Mouse (Mus musculus) cerebellum, adult 11 months (tissue): ENCODE data around the gene Nit2.
"Not testable (repeated sequence)": the region's sequence is repeated elsewhere in the genome, so short reads cannot be mapped to it uniquely, and the experiment has no call there.

Experiments
- DNase-seq: peaks from one replicate; pipeline ENCODE4 v3.0.0; 2022

Gene Nit2

GRCm38 (mm10) chr16:57166611-57167513 is at the start of gene Nit2:
Gene Nit2, minus strand, starts transcription at chr16:57167341.
- DNase-seq: peak; percentile 89

- DNase-seq: no peak
These were observed 48.8 kb upstream of the Nit2 start for GRCm38 (mm10) chr16:57215957-57216356.

- no peak for DNase-seq
These were observed 43.9 kb upstream of the Nit2 start for GRCm38 (mm10) chr16:57211037-57211436.

DNA sequence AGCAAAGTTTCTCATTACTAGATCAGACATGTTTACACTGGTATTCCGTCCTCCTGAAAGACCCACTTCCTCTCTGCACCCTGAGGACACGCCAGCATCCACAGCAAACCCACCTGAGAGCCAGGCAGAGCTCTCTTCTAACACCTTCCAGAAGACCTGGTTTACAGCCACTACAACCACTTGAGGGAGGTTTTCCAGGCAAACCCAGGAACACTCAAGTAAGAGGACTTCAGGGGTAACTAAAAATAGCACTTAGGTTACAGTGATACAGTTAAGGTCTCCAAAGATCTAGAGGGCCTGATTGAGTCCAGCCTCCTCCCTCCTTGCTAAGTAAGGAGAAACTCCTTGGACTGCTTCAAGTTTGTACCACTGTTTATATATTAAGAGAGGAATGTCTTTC is 41.2 kb upstream of the Nit2 start:
- no peak for DNase-seq

DNA sequence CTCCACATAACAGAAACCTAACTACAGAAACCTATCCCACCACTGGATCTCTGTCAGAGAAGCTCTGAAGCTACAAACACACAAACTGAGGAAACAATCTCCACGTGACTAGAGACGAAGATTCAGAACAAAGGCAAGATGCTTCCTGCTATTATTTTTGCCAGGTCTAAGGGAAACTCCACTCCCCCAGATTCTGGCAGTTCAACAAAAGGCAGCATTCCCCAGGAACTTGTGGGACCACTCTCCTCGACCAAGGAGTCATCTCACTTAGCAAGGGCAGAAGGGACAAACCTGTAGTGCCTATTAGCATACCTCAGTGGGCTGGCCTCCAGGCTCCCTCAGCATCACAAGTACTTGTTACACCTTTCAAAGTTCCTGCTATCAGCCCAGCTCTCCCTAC is 30.1 kb upstream of the Nit2 start:
- DNase-seq: no peak

GRCm38 (mm10) chr16:57196590-57196989 is 29.4 kb upstream of the Nit2 start:
- DNase-seq: no peak

- no peak for DNase-seq
These were observed 24.1 kb upstream of the Nit2 start for GRCm38 (mm10) chr16:57191214-57191613.

DNA sequence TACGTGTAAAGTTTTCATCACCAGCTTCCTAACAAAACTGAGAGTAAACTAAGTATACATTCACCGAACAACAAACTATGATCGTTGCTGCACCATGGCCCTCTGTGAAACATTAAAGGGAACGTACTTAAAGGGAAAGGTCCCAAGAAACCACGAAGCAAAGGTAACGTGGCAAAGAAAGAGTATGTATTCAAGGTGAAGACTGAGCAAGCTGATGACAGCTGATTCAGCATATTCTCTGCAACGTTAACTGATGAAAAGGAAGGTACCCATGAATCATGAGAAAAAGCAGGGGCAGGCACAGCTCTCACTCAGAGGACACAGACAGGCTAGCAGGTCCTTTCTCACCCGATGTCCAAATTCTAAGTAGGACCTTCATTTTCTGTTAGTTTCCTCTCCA is 23.2 kb upstream of the Nit2 start:
- no peak for DNase-seq

DNA sequence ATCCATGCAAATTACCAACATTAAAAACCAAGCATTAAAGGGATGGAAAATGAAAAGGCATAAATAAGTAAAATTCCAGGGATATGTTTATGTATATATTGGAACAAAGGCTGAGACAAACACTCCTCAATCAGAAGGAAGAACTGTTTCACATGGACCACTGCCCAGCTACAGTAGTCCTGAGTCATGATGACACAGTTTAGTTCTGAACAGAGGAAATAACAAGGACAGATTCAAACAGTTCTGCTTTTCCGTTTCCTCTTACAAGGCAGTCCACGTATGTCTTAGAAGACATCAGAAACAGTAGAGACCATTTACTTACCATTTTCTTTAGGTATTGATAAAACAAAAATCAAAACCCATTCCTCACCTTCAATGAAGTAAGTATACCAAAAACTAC is 22.4 kb upstream of the Nit2 start:
- DNase-seq: no peak

GRCm38 (mm10) chr16:57186618-57187017 is 19.5 kb upstream of the Nit2 start:
- no peak for DNase-seq

DNA sequence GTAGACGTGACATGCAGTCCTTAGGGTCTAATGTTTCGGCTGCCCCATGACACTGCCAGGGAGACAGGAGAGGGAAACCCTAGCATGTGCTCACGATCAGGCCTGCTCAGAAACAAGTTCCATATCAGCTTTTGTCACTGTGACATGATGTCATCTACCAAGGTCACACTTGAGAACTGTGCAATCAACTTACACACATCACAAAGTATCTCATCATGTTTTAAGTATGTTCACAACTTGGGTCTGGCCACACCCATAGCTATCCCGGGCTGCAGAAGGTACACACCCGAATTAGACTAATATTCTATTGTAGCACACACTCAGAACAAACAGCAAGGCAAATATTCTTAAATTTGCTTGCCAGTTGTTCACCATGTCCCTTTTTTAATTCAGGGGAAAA is 14.9 kb upstream of the Nit2 start:
- no peak for DNase-seq

DNA sequence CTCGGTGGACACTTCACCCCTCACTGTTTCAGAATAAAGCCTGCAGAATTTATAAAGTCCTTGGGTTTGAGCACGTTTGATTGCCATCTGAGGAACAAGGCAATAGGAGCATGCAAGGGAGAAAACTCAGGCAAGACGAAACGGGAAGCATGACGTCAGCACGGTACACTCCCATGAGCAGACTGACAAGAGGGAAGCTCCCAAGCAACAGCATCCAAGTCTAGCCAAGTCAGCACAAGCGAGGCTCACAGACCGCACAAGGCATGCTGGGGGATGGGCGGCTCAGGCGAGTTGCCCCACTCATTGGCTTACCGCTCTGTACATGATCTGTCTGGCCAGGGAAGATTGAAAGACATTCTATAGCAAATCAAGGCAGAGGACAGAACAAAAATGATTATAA is 14.0 kb upstream of the Nit2 start:
- DNase-seq: no peak

- DNase-seq: no peak
These were observed 10.5 kb upstream of the Nit2 start for GRCm38 (mm10) chr16:57177664-57178063.

DNA sequence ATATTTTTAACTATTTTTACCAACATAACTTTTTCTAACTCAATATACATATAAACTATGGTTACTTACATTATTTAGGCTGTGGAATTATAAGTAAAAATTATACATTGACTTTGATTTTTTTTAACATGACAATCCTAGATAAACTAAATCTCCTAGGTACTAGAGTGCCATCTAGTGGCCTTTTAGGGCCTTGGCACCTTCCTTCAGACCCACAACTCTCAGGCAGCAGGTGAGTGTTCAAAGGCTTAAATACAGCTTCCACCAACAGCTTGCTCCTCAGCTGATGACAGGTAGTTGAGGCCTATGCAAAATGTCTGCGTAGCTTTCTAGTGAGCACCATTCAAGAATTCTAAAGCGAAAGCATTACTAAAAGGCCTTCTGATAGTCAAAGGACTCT is 10.1 kb upstream of the Nit2 start:
- DNase-seq: peak; percentile 12

DNA sequence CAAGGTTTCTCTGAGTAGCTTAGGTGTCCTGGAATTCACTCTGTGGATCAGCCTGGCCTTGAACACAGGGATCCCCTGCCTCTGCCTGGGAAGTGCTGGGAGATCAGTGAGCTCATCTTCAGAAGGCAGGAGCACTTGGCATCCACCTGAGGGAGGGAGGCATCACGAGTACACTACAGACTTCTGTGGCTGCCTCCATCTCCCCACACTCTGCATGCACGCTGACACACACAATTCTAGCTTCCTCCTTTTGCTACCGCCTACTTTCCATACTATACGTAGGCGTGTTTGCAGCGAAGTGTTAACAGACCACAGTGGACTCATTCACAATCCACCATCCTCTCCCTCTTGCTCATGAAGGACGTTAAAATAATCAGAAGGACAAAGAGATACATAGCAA is 9.1 kb upstream of the Nit2 start:
- no peak for DNase-seq

DNA sequence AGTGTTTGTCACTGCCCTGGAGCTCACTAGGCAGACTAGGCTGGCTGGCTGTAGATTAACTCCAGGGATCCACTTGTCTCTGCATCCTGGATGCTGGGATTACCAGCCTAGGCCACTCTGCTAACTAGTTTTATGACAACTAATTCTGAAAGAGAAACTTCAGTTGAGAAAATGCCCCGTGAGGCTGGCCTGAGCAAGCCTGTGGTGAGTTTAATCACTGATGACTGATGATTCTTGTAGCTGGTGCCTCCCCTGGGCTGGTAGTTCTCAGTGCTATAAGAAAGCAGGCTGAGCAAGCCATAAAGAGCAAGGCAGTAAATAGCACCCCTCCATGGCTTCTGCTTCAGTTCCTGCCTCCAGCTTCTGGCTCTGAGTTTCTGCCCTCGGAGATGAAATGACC is 8.6 kb upstream of the Nit2 start:
- DNase-seq: no peak

- not testable (repeated sequence) for DNase-seq
These were observed 7.3 kb upstream of the Nit2 start for GRCm38 (mm10) chr16:57174480-57174879.

DNA sequence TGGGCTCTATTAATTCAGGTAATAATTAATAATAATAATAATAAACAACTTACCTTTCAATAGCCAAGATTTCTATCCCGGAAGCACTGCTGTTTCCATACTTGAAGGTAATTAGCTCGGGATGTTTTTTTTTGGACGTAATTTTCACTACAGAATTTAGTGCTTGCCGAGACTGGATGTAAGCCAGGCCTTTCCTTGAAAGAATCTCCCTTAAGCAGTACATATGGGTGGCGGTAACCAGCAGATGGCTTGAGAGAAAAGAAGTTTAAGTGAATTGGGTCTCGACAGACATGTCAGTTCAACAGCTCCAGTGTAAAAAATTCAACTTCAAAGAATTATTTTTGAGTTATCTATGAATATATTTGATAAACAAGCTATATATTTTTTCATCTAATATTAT is 4.4 kb upstream of the Nit2 start:
- no peak for DNase-seq

GRCm38 (mm10) chr16:57171161-57171560 is 4.0 kb upstream of the Nit2 start:
- DNase-seq: no peak

DNA sequence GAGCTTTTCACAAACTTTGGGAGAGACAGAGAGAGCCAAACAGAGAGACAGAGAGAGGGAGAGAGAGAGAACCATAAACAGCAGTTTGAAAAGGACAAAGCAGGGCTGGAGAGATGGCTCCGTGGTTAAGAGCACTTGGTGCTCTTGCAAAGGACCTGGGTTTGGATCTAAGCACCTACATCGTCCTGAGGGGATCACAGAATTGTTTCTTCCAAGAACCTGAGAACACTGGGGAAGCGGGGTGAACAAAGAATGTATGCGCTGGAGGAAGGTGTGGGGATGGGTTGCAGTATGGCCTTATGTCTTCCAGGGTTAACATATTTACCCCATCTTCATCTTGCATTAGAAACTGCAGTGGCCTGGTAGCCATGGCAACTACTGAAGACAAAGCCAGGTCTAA is 1.1 kb upstream of the Nit2 start:
- DNase-seq: no peak

- no peak for DNase-seq
These were observed 372 bp upstream of the Nit2 start for GRCm38 (mm10) chr16:57167514-57167912.

DNA sequence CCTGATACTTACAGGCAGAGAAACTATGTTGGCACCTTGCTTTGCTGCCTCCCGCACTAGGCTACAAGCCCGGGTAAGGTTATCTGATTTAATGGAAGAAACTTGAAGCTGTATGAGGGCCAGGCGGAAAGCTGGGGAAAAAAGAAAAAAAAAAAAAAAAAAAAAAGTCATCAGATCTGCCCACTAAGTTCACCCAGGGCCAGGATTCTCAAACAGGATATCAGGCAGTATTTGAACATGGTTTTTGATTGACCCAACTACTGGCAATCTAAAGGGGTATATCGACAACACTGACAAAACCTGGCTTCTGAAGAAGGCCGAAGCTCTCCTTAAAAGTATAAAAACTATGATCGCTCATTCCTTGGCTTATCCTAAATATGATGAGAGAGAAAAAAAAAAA is 1.1 kb downstream of the Nit2 start:
- DNase-seq: no peak

GRCm38 (mm10) chr16:57165157-57165556 is 2.0 kb downstream of the Nit2 start:
- DNase-seq: no peak

DNA sequence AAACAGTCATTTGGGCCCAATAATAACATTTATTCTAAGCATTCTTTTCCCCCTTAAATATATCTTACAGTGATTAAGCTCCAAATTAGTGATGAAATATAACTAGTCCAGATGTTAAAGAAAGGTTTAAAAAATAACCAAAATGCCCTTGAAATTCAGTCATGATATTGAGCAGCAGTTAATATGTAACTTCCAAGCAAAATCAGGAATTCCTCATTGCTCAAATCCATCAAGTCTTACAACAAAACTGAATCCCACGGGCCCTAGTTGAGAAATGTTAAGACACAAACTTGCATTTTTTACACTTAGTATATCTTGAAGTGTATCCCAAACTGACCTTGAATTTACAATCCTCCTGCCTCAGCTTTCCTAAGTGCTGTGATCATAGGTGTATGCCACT is 3.4 kb downstream of the Nit2 start:
- DNase-seq: no peak

DNA sequence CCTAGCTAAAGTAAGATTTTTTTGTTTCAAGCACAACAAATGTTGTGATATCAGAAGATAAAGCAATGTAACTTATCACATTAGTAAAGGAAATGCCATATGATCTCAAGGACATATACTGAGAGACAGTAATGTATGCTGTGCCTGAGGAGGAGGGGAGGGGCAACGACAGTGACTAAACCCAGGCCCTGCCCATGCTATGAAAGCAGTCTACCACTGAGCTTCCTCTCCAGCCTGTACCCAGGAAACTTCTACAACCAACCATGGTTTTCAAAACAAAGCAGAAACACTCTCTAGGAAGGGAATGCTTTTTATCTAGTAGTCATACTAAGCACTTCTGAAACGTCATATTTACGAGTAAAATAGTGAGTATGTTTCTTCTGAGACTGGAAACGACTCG is 4.3 kb downstream of the Nit2 start:
- no peak for DNase-seq
